Mouse (Mus musculus): Measurements from ENCODE around the gene Epb41.

The Epb41 gene

GRCm38 (mm10) chr4:131921461-131922346 lies 153.4 kb downstream of the Epb41 start, which contains the start of gene Tmem200b:
TSS of gene Tmem200b (plus strand) at chr4:131921771.
- no peak for DNase-seq (ENCODE audit: low read depth, low spot score)

DNA sequence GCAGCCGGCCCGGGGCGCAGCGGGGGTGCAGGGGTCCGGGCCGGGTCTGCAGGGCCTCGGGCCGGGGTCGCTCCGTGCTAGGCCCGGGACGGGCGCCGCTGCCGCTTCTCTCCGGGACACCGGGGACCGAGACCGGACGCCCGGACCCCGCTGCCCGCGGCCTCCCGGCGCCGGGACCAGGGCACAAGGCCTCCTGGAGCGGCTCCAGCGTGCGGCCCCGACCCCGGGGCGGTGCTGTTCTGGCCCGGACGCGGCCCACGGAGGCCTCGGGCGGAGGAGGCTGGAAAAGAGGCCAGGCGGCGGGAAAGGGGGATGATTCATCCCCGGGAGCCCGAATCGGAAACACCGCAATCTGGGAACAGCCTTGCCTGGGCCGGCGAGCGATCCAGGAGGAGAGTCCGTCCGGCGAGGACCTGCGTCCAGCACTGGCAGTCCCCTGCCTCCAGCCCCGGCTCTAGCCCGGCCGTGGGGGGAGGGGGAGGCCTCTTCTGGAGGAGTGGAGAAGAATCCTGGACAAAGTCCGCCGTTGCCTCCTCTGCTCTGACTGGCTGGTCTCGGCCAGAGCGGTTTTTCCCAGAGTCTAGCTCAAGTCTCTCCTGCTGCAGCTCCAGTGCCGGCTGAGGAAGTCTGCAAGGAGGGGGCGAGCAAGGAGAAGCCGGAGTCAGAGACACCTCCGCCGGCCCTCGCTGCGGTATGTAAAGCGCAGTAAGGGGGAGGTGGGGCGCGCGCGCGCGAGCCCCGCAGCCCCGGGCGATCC lies 154.3 kb downstream of the Epb41 start:
- no peak for DNase-seq (ENCODE audit: low read depth, low spot score)

DNA sequence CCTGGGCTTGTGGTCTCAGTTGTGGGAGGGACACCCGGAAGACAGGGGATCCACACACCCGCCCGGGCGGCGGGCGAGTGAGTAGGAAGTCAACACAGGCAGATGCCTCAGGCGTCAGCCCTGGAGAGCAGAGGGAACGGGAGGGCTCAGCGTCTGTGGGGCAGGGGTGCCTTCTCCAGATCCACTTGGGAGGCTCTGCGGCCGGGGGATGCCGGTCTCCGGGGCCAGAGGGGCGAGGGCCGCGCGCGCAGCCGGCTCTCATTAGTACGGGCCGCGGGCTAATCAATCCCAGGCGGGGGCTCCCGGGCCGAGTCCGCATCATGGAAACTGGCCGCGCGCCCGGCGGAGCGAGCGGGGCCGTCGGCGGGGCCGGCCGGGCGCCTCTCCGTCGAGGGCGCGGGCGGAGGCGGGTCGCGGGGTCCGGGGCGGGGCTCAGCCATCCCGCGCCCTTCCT lies 155.0 kb downstream of the Epb41 start:
- DNase-seq (ENCODE audit: low read depth, low spot score): no peak

DNA sequence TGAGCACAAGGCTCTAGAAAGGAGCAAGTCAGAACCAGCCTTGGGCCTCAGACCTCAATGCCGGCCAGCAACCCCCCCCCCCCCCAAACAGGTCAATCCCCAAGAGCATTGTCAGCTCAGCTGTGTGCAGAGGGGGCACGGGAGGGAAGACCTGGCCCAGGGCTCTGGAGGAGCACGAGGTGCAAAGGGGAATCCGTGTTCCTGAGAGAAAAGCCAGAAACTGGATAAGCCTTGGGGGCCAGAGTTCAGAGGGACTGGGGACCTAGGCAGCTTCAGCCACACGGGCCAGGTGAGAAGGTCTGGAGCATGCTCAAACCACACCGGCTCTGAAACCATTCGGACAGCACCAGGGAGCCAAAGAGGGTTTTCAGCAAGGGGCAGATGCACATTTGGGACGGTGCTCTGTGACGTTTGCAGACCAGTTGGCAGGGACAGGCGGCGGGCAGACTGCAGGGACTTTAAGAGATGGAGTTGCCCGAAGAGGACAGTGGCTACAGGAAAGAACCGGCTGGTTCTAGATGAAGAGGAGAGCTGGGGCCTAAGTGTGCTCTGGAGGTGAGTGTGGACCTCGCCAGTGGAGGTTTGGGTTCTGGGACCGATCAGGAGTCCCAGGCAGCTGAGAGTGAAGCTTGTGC lies 155.5 kb downstream of the Epb41 start:
- no peak for DNase-seq (ENCODE audit: low read depth, low spot score)

- DNase-seq (ENCODE audit: low read depth, low spot score): no peak
Measured at GRCm38 (mm10) chr4:131918711-131919500, 156.2 kb downstream of the Epb41 start.

GRCm38 (mm10) chr4:131918026-131918533 lies 157.0 kb downstream of the Epb41 start:
- no peak for DNase-seq (ENCODE audit: low read depth, low spot score)

DNA sequence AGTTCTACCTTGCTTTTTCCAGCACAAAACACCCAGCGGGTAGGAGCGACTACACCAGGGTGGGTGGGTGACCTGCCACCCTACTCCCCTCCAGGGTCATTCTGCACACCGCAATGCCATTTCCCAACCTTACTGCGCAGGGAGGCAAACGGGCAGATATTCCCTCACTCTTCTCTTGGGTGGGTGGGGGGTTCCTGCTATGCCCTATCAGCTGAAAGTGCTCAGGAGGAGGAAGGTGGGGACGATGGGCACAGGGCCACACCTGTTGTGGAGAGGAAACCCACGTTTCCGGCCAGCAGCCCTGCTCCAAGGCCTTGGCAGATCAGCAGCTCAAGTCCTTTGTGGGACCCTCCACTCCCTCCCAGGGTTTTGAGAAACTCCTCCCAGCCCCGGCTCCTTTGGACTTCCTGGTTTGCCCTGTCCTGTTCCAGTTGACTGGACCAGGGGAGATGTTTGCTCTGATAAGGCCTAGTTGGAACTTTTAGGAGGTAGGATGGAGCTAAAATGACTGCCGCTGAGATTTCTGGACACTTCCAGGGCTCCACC lies 158.0 kb downstream of the Epb41 start:
- no peak for DNase-seq (ENCODE audit: low read depth, low spot score)

DNA sequence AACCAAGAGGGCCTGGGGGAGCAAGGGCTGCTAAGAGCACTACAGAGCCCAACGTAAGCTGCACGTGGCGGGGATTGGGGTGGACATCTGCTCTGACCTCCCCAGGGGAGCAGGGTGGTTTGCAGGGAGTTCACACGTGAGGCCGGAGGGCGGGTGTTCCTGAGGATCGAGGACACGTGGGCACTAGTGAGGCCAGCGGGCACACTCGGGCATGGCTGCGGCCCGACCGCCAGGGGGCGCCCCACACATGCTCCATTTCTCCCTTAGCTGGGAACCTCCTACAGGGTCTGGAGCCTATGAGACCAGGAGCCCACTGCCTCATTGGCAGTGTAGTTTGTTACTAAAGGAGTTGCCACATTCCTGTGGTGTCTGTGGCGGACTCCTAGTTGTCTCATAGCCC lies 158.7 kb downstream of the Epb41 start:
- no peak for DNase-seq (ENCODE audit: low read depth, low spot score)

DNA sequence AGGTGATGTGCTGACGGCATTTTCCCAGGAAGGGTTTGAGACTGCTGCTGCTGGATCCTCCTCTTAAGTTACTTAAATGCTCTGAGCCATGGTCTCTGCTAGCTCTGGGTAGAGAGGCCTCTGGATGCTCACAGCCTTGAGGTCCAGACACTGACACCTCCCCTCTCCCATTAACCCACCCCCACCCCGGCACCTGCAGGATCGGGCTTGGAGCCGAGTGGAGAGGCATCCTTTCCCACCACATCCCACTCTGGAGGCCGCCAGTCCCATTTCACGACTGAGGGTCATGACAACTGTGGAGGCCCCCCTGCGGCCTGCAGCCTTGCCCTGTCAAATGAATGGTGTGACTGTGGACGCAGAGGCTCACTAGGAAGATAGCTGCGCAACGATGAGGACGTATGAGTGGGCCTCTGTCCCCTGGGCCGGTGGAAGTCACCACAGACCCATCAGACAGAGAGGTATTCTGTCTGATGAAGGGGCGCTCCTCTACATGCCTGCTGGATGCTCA lies 159.2 kb downstream of the Epb41 start:
- DNase-seq (ENCODE audit: low read depth, low spot score): no peak

DNA sequence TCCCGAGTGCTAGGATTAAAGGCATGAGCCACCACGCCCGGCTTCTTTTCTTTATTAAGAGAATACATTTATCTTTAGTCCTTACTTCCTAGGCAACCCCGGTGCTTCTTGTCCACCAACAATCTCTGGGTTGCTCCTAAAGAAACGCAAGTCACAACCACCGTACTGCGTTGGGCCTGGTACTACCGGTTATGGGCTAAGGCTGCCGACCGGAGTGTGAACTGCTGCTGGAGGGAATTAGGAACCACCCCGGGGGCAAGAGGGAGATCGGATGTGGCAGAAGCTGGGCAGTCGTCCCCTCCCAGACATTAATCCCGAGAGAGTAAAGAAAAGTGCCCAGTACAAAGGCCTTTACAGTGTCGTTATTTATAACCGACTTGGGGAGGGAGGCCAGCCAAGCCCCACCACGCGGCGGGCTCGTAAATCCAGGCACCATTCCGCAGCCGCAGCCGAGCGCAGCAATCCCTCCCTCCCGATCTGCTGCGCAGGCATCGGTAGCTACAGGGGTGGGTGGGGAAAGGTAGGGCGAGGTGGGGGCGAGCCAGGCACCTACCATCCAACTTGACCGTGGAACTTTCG lies 160.1 kb downstream of the Epb41 start:
- DNase-seq (ENCODE audit: low read depth, low spot score): no peak

GRCm38 (mm10) chr4:131914046-131914643 lies 161.0 kb downstream of the Epb41 start:
- DNase-seq (ENCODE audit: low read depth, low spot score): no peak

DNA sequence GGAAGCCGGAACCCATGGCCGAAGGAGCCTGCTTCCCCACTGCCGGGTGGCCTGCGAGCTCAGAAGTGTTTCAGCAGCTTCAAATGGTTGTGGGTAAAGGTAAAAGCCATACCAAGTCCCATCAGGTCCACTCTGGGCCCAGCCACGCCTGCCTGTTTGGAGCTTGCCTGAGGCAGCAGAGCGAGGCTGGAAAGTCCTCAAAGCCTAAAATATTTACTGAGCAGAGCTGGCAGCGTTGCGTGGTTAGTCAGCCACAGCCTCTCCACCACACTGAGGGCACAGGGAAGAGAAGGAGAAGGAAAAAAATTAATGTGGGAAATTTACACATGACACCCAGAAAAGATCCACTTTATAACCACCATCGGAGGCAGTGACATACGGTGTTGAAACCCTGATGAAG lies 161.6 kb downstream of the Epb41 start:
- DNase-seq (ENCODE audit: low read depth, low spot score): no peak

DNA sequence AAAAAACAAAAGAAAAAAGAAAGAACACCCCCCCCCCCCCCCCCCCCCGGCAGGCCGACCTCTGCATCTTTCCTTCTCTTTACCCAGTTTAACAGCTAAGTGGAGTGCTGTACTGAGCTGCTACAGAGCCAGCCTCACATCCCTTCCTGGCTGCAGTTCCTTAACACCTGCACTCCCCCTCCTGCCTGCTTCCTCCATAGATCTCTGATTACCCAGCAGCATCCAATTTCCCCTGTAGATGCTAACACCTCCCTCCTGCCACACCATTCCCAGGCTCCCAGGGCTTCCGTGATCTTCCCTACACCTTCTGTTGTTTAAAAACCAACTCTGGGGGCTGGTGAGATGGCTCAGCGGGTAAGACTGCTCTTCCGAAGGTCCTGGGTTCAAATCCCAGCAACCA lies 163.6 kb downstream of the Epb41 start:
- DNase-seq (ENCODE audit: low read depth, low spot score): no peak

DNA sequence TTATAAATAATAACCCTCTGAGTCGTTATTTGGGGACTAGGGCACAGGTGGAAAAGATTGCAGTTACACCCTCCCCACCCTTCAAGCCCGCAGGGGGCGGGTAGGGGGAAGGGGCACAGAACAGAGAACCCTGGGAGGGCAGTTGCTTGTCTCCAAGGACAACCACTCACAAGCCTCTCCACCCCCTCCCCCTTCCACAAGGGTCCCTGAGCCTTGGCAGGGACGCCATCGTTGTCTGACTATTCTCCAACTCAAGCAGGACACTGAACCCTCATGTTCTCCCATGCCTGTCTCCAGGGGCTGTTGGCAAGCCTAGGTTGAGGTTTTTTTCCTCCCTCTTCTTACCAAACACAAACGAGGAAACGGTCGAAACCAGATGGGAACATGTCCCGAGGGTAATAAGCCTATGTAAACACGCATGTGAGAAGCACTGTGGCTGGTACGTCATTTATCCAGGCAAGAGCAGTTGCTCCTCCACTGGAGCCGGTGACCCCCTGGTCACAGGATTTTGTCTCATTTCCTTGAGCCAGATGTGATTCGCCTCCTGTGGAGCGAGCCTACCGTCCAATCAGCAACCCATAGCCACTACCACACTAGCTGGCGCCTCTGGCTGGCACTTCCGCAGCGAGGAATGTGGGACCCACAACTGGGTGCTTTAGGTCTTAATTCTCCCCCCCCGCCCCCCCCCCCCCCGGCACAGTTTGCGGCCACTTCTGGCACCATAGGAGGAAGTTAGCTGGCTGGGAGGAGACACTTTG lies 164.7 kb downstream of the Epb41 start:
- DNase-seq (ENCODE audit: low read depth, low spot score): no peak

GRCm38 (mm10) chr4:131907912-131908311 lies 167.2 kb downstream of the Epb41 start:
- DNase-seq (ENCODE audit: low read depth, low spot score): no peak

GRCm38 (mm10) chr4:131906423-131906822 lies 168.7 kb downstream of the Epb41 start:
- no peak for DNase-seq (ENCODE audit: low read depth, low spot score)

DNA sequence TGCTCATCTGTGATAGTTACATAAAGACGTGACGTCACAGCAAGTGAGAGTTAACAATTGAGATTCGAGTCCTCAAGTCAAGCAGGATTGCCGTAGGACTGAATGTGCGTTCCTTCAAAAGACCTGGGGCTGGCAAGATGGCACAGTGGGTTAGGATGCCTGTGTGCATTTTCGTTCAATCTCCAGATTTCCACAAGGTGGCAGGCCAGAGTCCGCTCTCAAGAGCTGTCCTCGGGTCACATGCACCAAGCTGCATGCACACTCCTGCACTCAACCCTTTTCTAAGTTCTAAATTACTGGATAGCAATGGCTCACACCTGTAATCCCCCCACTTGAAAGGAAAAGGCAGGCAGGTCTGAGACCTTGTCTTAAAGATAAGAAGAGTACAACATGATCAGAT lies 170.6 kb downstream of the Epb41 start:
- DNase-seq (ENCODE audit: low read depth, low spot score): no peak

DNA sequence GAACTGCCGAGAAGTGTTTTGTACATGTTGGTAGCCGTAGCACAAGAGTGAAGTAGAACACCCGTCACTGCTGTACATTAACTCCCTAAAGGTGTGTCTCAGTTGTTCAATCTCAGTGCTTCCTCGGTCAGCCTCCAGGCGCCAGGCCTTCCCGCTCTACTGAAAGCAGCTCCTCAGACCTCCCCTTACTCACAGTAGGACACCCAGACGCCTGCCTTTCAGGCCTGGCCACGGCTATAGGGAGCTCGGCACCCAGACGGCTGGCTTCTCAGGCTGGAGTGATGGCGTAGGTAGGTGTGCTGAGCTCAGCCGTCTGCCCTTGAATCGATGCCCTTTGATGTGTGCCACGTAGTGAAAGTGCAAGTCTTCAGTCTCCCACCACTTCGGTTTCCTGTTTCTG lies 174.0 kb downstream of the Epb41 start:
- DNase-seq (ENCODE audit: low read depth, low spot score): no peak

GRCm38 (mm10) chr4:131899180-131899554 lies 176.0 kb downstream of the Epb41 start:
- no peak for DNase-seq (ENCODE audit: low read depth, low spot score)

Data from brain, embryonic 18.5 days (tissue).